Mouse (Mus musculus): ENCODE measurements around the gene Elf4.

DNA sequence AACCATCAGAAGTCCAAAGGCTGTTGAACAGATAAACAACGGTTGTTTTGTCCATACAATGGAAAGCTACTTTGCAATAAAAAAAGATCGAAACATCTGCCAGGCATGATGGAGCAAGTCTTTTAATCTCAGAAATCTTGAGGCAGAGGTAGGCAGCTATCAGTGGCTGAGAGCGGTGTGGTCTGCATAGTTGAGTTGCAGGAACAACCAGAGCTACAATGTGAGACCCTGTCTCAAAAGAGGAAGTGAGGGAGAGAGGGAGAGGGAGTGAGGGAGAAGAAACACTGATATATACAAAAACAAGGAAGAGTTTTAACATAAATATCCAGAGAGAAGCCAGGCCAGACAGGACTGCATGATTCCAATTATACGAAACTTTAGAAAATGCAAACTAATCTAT, 18.3 kb downstream of the Elf4 start:
- TF ChIP-seq CTCF (IDR thresholded peaks at IDR 0.05; ENCODE audit: insufficient read depth, low read depth, low read length): no peak
- no peak for TF ChIP-seq POLR2A (IDR thresholded peaks at IDR 0.05; ENCODE audit: insufficient read depth, low read depth, low read length)

All from olfactory bulb, adult 2 months (tissue).